Mouse (Mus musculus) retina, postnatal 7 days (tissue): ENCODE data around the gene Cpeb3.
A peak's percentile ranks its signal among the peaks of the same experiment; 100 is the strongest.
"Not testable (repeated sequence)": the region's sequence is repeated elsewhere in the genome, so short reads cannot be mapped to it uniquely, and the experiment has no call there.

Experiments
- DNase-seq: peaks from one replicate; pipeline ENCODE4 v3.0.0-alpha.2; 2012; ENCODE audit warnings: low read depth, low spot score

Gene Cpeb3

DNA sequence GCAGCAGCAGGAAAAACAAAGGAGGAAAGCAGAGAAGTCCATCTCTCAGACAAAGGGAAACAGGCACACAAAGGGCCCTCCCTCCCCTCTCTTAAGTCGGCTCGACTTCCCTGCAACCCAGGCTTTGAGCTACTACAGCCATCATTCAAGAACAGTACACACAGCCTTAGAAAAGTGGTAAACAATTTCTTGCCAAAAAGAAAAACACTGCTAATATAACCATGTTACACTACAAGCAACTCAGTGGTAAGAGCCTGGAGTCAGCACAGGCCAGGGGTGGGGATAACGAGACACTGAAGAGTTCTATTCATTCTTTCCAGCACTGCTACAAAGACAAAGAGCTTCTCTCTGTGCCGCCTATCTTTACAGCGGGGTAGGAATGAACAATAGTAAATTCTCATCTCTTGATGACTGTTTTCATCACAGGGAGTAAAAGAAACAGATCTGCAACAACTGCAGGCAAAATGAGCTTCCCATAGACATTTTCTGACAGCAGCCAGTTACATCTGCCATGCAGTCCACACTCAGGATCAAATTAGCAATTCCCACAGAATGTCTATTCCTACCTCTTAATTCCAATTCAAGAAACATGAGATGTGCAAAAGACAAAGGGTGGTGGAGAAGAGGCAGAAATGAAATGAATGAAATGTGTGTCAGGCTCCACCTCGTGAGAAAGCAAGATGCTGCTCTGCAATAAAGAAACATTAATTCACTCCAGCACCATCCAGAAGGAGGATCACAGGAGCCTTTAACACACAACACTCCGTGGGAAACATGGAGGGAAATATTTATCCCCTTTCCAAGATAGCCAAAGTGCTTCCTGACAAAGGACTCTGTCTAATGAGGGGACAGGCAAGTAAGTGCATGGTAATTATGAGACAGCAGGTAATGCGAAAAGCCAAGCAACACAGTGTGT, 118.0 kb downstream of the Cpeb3 start:
- DNase-seq = no peak

DNA sequence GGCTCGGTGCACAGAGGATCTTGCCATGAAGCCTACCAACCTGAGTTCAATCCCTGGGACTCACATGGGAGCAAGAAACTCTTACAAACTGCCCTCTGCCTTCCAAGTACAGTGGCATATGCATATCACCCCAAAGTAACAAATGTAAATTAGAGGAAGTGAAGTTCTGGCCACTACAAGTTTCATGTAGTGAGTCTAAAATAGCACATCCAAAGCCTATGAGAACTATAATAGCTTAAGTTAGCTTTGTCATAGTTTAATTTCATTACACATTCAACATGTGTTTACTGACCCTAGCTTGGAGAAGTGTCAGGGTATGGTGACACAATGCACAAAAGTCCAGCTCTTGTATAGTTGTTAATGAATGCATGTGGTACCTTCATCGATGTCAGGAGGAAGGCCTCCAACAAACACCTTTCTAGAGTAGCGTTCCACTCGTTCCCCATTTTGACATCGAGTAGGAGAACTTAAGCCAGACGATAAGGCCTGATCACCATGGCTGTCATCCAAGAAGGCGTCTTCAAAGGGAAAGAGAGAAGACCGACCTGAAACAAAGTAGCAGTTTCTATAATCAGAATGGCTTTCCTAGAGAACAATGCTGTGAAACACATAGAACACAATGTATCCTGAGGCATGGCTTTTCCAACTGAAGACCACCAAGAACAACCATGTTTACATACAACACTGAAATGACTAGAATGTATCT, 120.2 kb downstream of the Cpeb3 start:
- no peak for DNase-seq

DNA sequence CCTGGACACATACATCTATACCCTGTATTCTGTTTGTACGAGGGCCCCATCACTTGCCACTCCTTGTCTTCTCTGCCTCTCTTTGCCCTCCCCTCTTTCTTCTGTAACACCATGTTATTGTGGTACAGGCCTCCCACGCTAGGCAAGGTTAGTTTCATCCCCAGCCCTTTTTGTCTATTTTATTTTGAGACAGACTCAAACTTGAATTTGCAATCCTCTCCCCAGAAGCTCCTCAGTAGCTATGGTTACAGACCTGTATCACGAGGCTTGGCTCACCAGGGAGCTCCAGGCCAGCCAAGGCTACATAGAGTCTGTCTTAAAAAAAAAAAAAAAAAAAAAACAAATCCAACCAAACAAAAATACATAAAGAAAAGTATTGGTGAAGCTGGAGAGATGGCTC, 123.9 kb downstream of the Cpeb3 start:
- DNase-seq = no peak

DNA sequence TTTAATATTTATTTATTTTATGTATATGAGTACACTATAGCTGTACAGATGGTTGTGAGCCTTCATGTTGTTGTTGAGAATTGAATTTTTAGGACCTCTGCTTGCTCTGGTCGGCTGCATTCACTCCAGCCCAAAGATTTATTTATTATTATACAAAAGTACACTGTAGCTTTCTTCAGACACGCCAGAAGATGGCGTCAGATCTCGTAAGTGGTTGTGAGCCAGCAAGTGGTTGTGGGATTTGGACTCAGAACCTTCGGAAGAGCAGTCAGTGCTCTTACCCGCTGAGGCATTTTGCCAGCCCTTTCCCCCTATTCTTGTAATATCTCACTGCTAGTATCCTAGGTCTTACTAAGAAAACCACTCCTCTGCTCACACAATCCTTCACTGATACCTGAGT, 126.9 kb downstream of the Cpeb3 start:
- DNase-seq = no peak

DNA sequence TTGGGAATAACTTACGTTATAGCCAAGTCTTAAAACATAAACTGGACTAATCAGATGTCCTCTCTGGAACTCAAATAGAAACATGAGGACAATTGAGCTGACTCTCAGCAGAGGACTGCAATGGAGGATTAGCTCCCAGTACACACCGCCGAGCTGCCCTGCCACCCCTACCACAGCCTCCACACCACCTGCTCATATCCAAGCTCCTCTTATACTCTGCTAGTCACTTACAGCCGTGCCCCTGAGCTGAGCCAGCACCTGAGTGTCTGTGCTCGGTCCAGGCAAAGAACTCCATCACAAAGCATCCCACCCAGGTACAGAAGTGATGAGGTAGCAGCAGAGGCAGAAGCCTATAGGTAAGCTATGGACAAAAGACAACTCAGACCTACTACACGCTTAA, 129.2 kb downstream of the Cpeb3 start:
- DNase-seq = no peak

DNA sequence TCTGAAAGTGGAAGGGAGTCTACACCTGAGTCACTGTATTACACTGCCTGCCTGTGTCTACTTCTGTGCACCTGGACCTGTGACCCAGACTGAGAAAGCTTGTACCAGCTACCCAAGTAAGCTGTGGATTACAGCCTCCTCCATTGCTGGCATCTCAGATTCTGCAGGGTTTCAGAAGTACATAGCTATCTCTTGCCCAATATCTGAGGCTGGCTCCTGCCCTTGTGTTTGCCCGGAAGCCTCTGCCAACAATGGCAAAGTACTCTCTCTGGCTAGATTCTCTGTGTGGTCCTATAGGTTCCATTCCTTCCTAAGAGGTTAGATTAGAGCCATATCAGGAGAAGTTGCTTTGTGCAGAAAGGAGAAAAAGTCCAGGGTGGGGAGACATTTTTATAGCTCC, 129.8 kb downstream of the Cpeb3 start:
- no peak for DNase-seq

DNA sequence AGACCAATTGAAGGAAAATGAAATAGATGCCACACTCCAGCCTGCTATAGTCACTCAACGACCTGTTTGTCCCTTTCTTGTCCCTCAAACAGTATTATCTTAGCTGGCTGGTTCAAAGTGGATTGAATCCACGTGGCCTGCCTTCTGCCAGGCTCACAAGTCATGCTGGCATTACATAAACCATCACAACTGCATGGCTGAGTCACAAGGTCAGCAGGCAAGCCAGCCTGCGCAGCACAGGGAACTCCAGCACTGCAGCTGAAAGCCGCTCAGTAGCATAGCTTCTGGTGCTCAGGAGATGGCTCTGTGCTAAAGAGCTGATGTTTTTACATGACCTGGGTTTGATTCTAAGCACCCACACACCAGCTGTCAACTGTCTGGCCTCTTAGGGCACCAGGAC, 130.3 kb downstream of the Cpeb3 start:
- DNase-seq = no peak

DNA sequence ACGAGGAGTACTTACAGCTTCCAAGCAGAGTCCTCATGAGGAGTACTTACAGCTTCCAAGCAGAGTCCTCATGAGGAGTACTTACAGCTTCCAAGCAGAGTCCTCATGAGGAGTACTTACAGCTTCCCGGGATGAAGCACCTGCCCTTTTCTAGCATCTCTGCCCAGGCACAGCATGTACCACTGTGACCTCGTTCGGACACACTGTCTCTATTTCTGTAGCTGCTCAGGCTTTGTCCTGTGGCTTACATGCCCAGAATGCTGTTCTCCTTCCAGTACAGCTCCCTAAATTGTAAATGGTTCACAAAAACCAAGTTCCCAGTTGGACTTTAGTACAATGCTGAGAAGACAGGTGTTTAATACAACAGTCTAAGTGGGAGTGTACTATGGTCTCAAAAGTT, 131.1 kb downstream of the Cpeb3 start:
- not testable (repeated sequence) for DNase-seq

DNA sequence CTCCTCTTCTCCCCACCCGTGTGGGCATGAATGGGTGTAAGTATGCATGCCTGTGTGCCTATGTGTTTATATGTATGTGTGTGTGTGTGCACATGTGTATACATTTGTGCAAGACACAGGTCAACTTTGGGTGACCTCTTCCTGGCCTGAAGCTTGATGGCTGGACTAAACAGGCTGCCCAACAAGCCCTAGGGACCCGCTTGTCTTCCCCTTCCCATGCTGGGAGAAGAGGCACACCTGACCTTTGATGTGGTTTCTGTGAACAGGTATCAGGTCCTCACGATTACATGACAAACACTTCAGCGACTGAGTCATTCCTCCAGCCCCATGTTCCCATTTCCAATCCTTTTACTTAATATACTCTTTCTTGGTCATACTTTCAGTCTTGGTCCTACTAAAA, 131.8 kb downstream of the Cpeb3 start:
- no peak for DNase-seq

DNA sequence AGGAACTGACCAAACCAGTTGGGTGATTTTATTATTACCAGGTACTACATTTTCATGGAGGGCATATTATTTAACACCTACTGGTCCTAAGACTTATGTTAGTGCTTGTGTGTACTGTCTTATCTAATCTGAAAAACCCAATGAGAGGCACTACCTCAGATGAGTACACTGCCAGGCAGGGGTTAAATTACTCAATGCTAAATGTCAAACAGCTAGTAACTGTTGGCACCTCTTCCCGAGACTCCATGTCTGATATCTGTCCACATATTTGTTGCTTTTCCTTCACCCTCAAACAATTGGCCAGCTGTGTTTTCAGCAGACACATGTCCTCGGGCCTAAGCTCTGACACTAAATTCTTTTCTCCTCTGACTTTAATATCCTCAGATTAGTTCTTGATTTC, 132.3 kb downstream of the Cpeb3 start:
- no peak for DNase-seq

DNA sequence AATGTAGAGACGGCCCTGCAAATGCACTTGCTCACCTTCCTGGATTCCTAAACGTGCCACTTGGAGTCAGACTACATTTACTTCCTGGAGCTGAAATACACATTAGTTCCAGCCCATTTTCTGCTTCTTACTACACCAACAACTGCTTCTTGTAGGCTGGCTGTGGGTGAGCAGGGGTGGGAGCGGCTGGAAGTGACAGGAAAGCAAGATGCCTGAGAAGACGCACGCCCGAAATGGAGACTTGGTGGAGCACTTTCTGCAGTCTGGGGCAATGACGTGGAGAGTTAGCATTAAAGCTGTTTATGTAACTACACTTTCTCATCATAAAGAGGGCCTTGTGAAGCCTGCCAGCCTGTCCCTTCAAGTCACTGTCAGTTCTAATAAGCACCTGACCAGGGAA, 132.7 kb downstream of the Cpeb3 start:
- no peak for DNase-seq

DNA sequence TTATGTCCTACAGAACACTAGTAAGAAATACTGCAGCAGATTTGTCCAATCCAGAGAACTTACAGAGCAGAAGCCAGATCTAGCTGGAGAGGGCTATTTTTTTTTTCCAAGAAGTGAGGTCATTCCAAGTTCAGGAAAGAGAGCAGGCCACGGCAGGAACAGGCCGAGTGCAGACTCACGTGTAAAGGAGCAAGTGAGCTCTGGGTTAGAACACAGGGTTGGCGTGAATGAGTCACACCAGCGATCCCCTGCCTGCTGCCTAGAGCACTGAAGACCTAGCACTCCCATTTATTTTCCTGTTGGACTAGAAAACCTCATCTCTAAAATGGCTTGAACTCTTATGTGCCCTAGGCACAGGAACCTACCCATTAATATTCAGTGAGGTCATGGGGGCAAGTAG, 133.7 kb downstream of the Cpeb3 start:
- DNase-seq = no peak

DNA sequence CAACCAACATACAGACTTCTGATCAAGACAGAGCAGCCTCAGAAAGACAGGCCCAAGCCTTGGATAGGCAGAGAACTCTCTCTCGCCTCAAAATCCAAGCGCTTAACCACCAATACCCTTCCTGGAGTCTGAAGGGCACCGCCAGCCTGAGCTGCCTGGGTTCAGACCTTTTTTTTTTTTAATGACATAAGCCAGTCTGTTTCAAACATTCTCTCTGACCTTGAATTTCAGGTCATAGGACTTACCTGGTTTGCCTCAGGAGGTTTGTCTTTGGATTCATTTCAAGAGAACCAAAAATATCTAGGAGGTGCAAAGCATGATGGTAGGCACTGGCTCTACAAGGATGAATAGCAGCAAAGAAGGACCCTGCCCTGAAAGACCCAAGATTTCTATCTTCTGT, 134.1 kb downstream of the Cpeb3 start:
- no peak for DNase-seq

DNA sequence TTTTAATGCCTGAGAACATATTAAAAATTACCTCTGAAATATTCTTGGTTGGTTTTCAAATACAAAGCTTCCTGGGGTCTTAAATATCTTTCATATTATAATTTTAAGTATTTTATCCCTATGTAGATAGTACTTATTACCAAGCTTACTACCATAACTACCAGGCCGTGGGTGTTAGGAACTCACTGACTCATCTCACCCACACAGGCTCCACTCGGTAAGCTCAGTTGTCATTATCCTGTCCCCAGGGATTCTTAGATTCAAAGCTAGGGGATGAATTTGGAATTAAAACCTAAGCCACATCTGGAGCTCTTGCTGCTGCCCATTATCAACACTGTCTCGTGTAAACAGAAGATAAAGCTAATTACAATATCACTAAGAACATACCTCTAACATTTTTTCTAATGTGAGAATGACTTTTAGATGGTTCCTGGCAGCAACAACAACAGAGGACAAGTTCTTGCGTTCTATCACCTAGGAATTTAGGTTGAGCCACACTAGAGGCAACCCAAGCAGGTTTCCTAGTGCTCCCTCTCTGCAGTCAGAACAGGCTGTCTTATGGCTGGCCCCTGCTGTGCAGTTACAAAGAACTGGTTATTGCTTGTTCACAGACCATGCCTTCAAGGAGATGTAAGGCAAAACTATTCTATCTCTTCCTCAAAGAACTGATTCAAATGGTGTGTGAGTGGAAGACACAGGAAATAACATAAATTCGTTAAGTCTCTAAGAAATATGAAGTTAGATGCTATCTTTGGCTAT, 135.4 kb downstream of the Cpeb3 start:
- no peak for DNase-seq

DNA sequence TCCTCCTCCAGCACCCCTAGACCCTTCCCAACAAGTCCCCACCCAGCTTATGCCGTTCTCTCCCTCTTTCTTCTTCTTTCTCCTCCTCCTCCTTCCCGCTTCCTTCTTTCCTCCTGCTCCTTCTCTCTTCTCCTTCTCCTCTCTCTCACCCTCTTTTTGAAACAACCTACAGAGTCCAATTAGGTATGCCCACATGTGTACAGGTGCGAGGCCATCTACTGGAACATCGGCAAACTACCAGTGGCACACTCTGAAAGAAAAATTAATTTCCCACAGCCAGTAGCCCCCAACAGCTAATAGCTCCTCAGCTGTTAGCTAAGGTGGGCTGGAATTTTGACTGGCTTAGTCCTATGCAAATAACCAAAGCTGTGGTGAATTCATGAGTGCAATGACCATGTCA, 139.2 kb downstream of the Cpeb3 start:
- no peak for DNase-seq

DNA sequence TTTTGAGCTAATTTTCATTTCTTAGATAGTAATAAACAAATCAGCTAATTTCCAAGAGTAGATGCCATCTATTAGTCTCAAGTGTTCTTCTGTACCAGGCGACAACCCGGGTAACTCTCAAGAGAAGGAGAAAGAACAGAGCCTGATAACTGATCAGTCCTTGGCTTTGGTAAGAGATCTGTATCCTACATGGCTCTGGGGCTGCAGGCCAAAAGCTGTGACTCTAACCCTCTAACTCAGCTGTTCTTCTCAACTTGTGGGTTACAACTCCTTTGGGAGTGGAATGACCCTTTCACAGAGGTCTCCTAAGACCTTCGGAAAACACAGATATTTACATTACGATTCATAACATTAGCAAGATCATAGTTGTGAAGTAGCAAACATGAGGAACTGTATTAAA, 148.3 kb downstream of the Cpeb3 start:
- DNase-seq = no peak

DNA sequence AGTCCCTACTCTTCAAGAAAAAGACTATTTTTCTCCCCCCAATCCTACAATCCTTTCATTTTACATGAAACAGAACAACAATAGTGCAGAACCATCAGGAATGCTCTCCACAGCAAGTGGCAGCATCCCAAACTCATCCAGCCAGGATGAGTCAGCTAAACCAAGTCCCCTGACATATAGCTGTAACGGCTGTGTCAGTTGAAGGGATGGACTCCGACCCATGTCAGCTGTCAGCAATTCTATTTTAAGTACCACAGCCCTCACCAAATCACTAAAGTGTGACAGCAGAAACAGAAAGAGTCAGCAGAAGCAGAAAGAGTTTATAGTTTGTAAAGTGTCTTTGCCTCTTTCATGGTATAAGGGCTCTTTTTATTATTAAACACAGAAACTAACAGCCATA, 148.8 kb downstream of the Cpeb3 start:
- no peak for DNase-seq

DNA sequence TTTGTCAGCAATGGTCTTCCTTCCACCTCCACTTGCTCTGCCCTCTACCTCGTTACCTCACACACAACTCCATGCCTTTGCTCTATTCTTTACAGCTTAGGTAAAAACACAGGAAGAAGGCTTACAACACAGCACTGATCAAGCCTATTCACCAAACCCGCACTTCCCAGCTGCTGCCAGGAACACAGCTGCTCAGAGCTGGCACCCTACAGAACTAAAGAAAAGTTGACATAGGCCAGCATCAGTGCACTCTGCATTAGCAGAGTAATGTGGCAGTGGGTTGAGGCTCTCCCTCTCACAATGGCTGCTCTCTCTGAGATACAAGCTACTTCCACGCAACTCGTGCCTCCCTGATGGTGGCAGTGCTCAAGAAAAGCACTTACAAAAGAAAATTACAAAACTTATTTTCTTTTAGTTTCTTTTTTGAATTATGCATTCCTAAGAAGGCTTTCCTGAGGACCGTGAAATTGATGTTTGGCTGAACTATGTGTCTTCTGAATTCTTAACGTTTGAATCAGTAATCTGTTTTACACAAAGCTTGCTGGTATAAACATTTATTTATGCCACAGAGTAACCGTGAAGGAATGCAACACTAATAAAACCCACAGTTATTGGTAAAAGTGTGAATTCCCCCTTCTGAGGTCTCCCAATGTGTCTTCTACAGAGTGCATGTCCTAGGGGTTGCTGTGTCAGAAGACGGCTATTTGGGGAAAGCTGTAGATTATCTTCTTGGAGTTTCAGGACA, 151.1 kb downstream of the Cpeb3 start:
- no peak for DNase-seq

DNA sequence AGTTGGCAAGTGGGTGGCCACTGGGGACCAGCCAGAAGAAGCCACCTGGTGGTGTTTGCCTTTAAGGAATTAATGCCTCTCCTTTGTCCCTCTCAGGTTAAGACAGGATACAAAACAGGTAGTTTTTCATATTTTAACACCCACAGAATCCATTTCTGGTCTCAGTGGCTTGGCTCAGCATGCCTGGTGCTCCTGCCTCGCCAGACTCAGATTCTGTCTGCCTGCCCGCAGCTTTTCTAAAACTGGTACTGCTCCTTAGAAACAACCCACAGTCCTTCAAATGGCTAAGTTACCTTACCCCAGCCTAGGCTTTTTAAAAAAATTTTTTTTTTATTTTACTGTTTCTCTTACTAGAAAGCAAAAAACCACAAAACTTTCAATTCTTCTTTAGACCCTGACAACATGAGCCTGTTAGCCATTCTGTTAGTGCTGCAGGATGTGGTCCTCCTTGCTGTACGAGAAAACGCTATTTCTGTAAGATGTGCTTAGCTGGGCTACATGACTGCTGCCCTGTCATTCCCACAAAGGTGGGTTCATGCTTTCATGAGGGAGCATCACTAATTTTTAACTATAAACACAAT, 152.3 kb downstream of the Cpeb3 start:
- DNase-seq = no peak

DNA sequence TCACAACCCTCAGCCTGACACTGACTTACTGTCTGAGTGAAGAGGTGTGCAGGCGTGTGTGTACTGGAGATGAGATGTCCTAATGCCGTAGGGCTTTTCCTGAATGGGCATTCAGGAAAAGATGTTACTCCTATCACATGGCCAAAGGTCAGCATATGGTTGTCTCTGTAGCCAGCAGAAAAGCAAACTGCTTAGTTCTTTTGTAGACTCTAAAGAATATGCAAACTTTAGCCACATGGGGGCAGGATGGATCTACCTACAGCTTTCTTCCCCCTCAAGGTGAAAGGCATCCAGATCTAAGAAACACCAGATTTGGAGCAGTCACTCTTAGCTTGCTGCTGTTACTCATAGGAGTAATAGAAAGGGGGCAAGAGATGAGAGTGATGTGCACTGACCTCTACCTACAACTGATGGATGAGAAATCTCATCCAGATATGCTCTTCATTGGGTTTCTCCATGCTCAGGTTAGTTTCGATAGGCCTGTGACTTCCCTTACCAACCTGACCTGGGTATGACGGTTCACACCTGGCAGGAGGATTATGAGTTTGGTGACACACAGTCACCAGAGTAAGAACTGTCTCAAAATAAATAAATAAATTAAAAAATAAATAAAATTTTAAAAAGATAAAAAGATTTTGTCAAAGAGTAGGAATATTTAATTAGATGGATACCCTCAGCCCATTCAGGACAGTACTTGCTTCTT, 157.6 kb downstream of the Cpeb3 start:
- peak; percentile 63 for DNase-seq

DNA sequence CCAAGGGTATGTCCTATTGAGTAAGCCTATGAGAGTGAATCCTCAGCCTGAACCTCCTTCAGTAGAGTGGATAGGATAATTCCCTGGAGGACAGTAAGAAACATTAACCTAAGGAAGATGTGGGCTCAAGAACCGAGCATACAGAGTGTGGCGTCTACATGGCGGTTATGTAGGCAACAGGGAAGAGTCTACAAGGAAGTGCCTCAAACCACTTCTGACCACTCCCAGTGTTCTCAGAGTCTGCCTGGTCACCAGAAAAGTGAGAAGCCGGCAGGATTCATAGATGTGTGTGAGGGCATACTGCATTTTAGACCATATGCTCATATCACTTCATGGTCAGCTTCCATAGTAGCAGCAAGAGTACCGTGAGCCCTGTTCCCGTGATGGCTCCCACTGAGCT, 159.9 kb downstream of the Cpeb3 start:
- DNase-seq = no peak
